Mouse (Mus musculus): ENCODE results near the gene Gm7945. TPM values are rescaled to one million over a fixed set of nuclear protein-coding genes. Genes with fewer than 3 reads are reported as not detected.
"Not testable (repeated sequence)": the region's sequence is repeated elsewhere in the genome, so short reads cannot be mapped to it uniquely, and the experiment has no call there.

The Gm7945 gene
- not detected for total RNA-seq (2021)
- polyA plus RNA-seq (2012; rRNA removed): not detected in 2 replicates
- long read RNA-seq: 0 reads

DNA sequence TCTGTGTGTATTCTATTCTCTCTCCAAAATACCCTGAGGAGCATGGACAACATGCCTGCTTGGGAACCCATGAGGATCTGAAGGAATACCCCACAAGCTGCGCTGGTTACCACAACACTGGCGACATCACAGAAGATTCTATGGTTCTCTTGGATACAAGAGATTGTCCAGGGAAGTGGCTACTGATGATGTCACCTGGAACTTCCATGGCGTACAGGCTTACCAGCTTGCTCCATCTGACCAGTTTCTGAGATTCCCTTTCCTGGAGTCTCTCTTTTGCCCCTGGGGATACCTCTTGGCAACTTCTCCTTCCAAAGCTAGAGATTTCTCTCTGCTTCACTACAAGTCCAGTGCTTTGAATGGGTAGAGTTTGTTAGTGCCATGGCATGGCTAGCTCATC is at the start of gene Gm7945:
TSS of gene Gm7945 (minus strand) at position 101 of the 400 bp plus-strand sequence.
- H3K9ac ChIP-seq (ENCODE audit: low read depth, low read length); H3K27ac ChIP-seq; H3K79me2 ChIP-seq (replicated peaks; ENCODE audit: control insufficient read depth, insufficient read depth, low read length); H3K4me3 ChIP-seq; intact Hi-C loops (cut with DNase I); H3K4me1 ChIP-seq (ENCODE audit: control insufficient read depth, insufficient read depth, low read length); H3K27me3 ChIP-seq (ENCODE audit: control insufficient read depth, insufficient read depth, low read length); H3K36me3 ChIP-seq (ENCODE audit: control insufficient read depth, insufficient read depth, low read length); DNase-seq: not testable (repeated sequence)
- WGBS: no CpG with 5 or more reads among the region's 3 CpGs

DNA sequence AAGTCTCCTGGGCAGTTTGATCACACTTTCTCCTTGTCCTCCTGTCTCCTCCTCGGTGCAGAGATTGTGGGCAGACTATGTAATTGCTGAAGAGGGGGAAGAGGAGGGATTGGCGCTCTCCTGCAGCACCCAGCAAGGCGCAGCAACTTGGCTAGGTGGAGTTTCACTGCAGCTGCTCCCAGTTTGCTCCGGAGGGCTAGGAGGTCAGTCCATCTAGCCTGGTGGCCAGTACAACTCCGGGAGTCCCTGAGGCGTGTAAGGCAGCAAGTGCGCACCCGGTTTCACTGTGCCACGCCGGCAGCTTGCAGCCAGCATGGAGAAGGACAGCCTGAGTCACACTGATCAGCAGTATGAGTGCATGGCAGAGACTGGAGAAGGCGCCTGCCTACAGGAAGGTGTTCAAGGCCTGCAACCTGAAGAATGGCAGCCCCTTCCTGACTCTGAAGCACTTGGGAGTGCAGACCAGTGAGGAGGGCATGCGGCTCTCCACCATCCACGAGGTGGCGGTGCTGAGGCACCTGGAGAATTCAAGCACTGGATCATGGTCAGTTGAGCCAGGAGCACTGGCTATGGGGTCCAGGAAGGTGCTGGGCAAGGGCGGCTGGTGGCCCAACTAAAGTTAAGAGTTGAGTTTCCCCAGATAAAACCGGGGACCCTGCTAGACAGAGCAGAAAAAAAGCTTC is 39.4 kb upstream of the Gm7945 start:
- H3K4me1 ChIP-seq (ENCODE audit: control insufficient read depth, insufficient read depth, low read length); H3K4me3 ChIP-seq; H3K27me3 ChIP-seq (ENCODE audit: control insufficient read depth, insufficient read depth, low read length); intact Hi-C loops (cut with DNase I); H3K9ac ChIP-seq (ENCODE audit: low read depth, low read length); H3K27ac ChIP-seq; H3K79me2 ChIP-seq (replicated peaks; ENCODE audit: control insufficient read depth, insufficient read depth, low read length); H3K36me3 ChIP-seq (ENCODE audit: control insufficient read depth, insufficient read depth, low read length): not testable (repeated sequence)
- TF ChIP-seq CTCF (IDR thresholded peaks at IDR 0.05): 0 out of 2 replicates have a peak, but pooled peaks have one; percentile 10
- DNase-seq: peak in 1 of 2 experiments; percentile 18
- 13% methylated on average over 12 of the region's 16 CpGs for WGBS

DNA sequence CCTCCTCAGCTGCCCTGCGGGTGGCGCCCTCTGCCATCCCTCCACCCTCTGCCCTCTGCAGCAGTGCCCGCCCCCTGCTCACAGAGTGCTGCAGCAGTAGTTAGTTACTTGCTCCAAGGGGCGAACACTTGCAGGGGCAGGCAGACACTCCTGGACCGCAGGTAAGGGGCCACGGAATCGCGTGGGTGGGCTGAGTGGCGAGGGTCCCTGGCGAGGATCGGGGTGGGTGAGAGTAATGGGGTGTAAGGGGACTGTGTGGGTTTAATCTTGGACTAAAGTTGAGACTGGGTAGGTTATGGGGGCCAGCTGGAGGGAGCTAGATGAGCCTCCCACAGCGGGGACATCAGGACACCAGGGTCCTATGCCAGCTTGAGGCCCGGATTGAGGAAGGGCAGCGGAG is 38.5 kb upstream of the Gm7945 start:
- H3K79me2 ChIP-seq (replicated peaks; ENCODE audit: control insufficient read depth, insufficient read depth, low read length); intact Hi-C loops (cut with DNase I); H3K9ac ChIP-seq (ENCODE audit: low read depth, low read length); H3K4me1 ChIP-seq (ENCODE audit: control insufficient read depth, insufficient read depth, low read length); DNase-seq; H3K4me3 ChIP-seq; H3K27ac ChIP-seq; H3K36me3 ChIP-seq (ENCODE audit: control insufficient read depth, insufficient read depth, low read length); H3K27me3 ChIP-seq (ENCODE audit: control insufficient read depth, insufficient read depth, low read length): not testable (repeated sequence)
- 13% methylated on average over 11 of the region's 14 CpGs for WGBS

DNA sequence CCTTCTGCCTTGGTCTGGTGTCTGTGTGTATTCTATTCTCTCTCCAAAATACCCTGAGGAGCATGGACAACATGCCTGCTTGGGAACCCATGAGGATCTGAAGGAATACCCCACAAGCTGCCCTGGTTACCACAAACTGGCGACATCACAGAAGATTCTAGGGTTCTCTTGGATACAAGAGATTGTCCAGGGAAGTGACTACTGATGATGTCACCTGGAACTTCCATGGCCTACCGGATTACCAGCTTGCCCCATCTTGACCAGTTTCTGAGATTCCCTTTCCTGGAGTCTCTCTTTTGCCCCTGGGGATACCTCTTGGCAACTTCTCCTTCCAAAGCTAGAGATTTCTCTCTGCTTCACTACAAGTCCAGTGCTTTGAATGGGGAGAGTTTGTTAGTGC is 22.0 kb upstream of the Gm7945 start, which contains the start of gene Gm6482:
TSS of gene Gm6482 (minus strand) at position 101 of the 400 bp plus-strand sequence.
- intact Hi-C loops (cut with DNase I): not testable (repeated sequence)

DNA sequence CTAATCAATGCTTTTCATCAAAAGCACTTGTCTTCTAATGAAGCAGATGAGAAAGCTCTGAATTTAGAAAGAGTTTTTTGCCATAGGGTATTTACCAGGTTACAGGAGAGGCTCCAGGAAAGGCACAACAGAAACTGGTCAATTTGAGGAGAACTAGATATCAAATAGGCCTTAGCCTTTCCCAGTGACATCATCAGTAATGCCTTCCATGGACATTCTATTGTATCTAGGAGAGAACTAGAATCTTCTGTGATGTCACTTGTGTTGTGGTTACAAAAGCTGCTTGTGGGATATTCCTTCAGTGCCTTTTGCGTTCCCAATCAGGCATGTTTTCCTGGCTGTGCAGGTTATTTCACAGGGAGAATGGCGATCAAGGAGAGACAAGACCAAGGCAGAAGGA is 37.9 kb downstream of the Gm7945 start, which contains the start of gene Gm5798:
TSS of gene Gm5798 (plus strand) at position 301 of the 400 bp plus-strand sequence.
- H3K4me1 ChIP-seq (ENCODE audit: control insufficient read depth, insufficient read depth, low read length); H3K36me3 ChIP-seq (ENCODE audit: control insufficient read depth, insufficient read depth, low read length); H3K4me3 ChIP-seq; DNase-seq; H3K27ac ChIP-seq; intact Hi-C loops (cut with DNase I); H3K79me2 ChIP-seq (replicated peaks; ENCODE audit: control insufficient read depth, insufficient read depth, low read length); H3K27me3 ChIP-seq (ENCODE audit: control insufficient read depth, insufficient read depth, low read length); H3K9ac ChIP-seq (ENCODE audit: low read depth, low read length): not testable (repeated sequence)
- 53% methylated on average over 2 of the region's 2 CpGs for WGBS

More for the DNA sequence above, 22.0 kb upstream of the Gm7945 start, which contains the start of gene Gm6482:
- H3K9ac ChIP-seq (ENCODE audit: low read depth, low read length); H3K4me1 ChIP-seq (ENCODE audit: control insufficient read depth, insufficient read depth, low read length); H3K27me3 ChIP-seq (ENCODE audit: control insufficient read depth, insufficient read depth, low read length); H3K79me2 ChIP-seq (replicated peaks; ENCODE audit: control insufficient read depth, insufficient read depth, low read length); H3K27ac ChIP-seq; H3K36me3 ChIP-seq (ENCODE audit: control insufficient read depth, insufficient read depth, low read length); H3K4me3 ChIP-seq; DNase-seq: not testable (repeated sequence)
- WGBS: 38% methylated on average over 1 of the region's 2 CpGs

Other genes with a start within 250 kb of the Gm7945 start
- gene Mbl1, start 234.9 kb downstream of the Gm7945 start, total RNA-seq (2021): not detected
- gene Mbl1, start 234.9 kb downstream of the Gm7945 start, polyA plus RNA-seq (2012; rRNA removed): not detected in 2 replicates
- not detected for gene Sftpd, start 201.2 kb downstream of the Gm7945 start, total RNA-seq (2021)
- 2.0 TPM in 1 of 2 replicates, not detected in the other for gene Sftpd, start 201.2 kb downstream of the Gm7945 start, polyA plus RNA-seq (2012; rRNA removed)
- gene Gm2832, start 107.6 kb downstream of the Gm7945 start, total RNA-seq (2021): not detected
- gene Gm2832, start 107.6 kb downstream of the Gm7945 start, polyA plus RNA-seq (2012; rRNA removed): not detected in 2 replicates
- not detected for gene Gm5798, start 37.8 kb downstream of the Gm7945 start, total RNA-seq (2021)
- not detected in 2 replicates for gene Gm5798, start 37.8 kb downstream of the Gm7945 start, polyA plus RNA-seq (2012; rRNA removed)
- gene Gm6482, start 21.9 kb upstream of the Gm7945 start, total RNA-seq (2021): not detected
- gene Gm6482, start 21.9 kb upstream of the Gm7945 start, polyA plus RNA-seq (2012; rRNA removed): not detected in 2 replicates
- gene Gm7954, start 67.1 kb upstream of the Gm7945 start, total RNA-seq (2021): not detected
- not detected in 2 replicates for gene Gm7954, start 67.1 kb upstream of the Gm7945 start, polyA plus RNA-seq (2012; rRNA removed)
- not detected for gene Gm3486, start 103.1 kb upstream of the Gm7945 start, total RNA-seq (2021)
- gene Gm3486, start 103.1 kb upstream of the Gm7945 start, polyA plus RNA-seq (2012; rRNA removed): not detected in 2 replicates
- not detected for gene Gm7970, start 169.2 kb upstream of the Gm7945 start, total RNA-seq (2021)
- not detected in 2 replicates for gene Gm7970, start 169.2 kb upstream of the Gm7945 start, polyA plus RNA-seq (2012; rRNA removed)
- not detected for gene 1700049E17Rik2, start 186.8 kb upstream of the Gm7945 start, total RNA-seq (2021)
- not detected in 2 replicates for gene 1700049E17Rik2, start 186.8 kb upstream of the Gm7945 start, polyA plus RNA-seq (2012; rRNA removed)
- not detected for gene Gm3072, start 238.2 kb upstream of the Gm7945 start, total RNA-seq (2021)
- gene Gm3072, start 238.2 kb upstream of the Gm7945 start, polyA plus RNA-seq (2012; rRNA removed): not detected in 2 replicates